Comparison of ENCODE assay signal across 10 mouse cellular contexts in genomic region chr1:73908081-73908960, GRCm38 (mm10).
DNase-seq lines count a peak whose midpoint lies in the region; ATAC-seq and TF ChIP-seq lines count a peak whose summit lies in the region.
"Had no signal": no experiment of that assay in that cellular context is flagged by ENCODE, and none has a peak within 500 bp of the region (broad histone marks: within the 10 kb centered on the region; RNA-seq: fewer than 3 reads in every experiment).

No protein-coding gene starts in this region.

- WGBS in kidney, adult 2 months, result 45% methylated on average over 13 of the region's 13 CpGs
- WGBS in kidney, embryonic 16.5 days, result 54% methylated on average over 13 of the region's 13 CpGs
- WGBS in midbrain, embryonic 14.5 days, result 64% methylated on average over 13 of the region's 13 CpGs

- no peak overlapping the region for H3K4me3 ChIP-seq in kidney, adult 2 months (ENCODE audit: insufficient read depth, low read depth, low read length)
- H3K4me3 ChIP-seq in kidney, embryonic 16.5 days (ENCODE audit: low read length), result no peak overlapping the region
- no peak overlapping the region for H3K4me3 ChIP-seq in midbrain, embryonic 14.5 days (replicated peaks; ENCODE audit: low read depth, low read length)
- H3K4me3 ChIP-seq: hindbrain, embryonic 12.5 days; limb, embryonic 15.5 days had no signal

- no peak for TF ChIP-seq CTCF in kidney, adult 2 months (conservative IDR thresholded peaks at IDR 0.05; ENCODE audit: insufficient read depth, insufficient read length, low read depth, low read length)

- no peak overlapping the region for H3K27ac ChIP-seq in kidney, adult 2 months (ENCODE audit: insufficient read depth, low read depth, low read length)
- H3K27ac ChIP-seq in kidney, embryonic 16.5 days (ENCODE audit: low read length), result no peak overlapping the region
- H3K27ac ChIP-seq in midbrain, embryonic 14.5 days (replicated peaks; ENCODE audit: low read depth, low read length), result no peak overlapping the region
- H3K27ac ChIP-seq: hindbrain, embryonic 12.5 days; limb, embryonic 15.5 days had no signal

- DNase-seq in adrenal gland, adult (ENCODE audit: inconsistent age in 2 of 2, low spot score in 1 of 2), result peak; percentile 54 to 83
- DNase-seq in adrenal gland, postnatal 25 days, result no peak
- peak; percentile 43 for DNase-seq in kidney, adult 2 months
- peak; percentile 22 for DNase-seq in urinary bladder, adult 2 months (ENCODE audit: low spot score)
- no peak for DNase-seq in urinary bladder, postnatal 14 days (ENCODE audit: low spot score)
- no peak for DNase-seq in midbrain, embryonic 14.5 days
- DNase-seq in c-Kit-positive CD71-positive TER-119-positive erythroid progenitor cells, embryonic 14.5 days (ENCODE audit: low spot score), result no peak

- peaks cover 1% of the 10 kb centered on the region; the same call in 1 of the 2 replicates for H3K36me3 ChIP-seq in kidney, adult 2 months (ENCODE audit: control insufficient read depth, insufficient read depth, low read length)
- H3K36me3 ChIP-seq in kidney, embryonic 16.5 days (ENCODE audit: insufficient read depth, low read length), result peaks cover 4% of the 10 kb centered on the region; the same call in 1 of the 2 replicates
- no peaks in the 10 kb centered on the region for H3K36me3 ChIP-seq in midbrain, embryonic 14.5 days (ENCODE audit: control insufficient read depth, insufficient read depth, low read length)
- H3K36me3 ChIP-seq: hindbrain, embryonic 12.5 days had no signal

- no peaks in the 10 kb centered on the region for H3K9me3 ChIP-seq in kidney, embryonic 16.5 days (ENCODE audit: low read length)
- no peaks in the 10 kb centered on the region for H3K9me3 ChIP-seq in midbrain, embryonic 14.5 days (ENCODE audit: control insufficient read depth, low read length)
- H3K9me3 ChIP-seq: hindbrain, embryonic 12.5 days; limb, embryonic 15.5 days had no signal

- no peak overlapping the region for H3K4me2 ChIP-seq in kidney, embryonic 16.5 days (replicated peaks; ENCODE audit: low read depth, low read length)
- no peak overlapping the region for H3K4me2 ChIP-seq in midbrain, embryonic 14.5 days (ENCODE audit: low read length)
- H3K4me2 ChIP-seq: hindbrain, embryonic 12.5 days; limb, embryonic 15.5 days had no signal

- H3K4me1 ChIP-seq in kidney, adult 2 months (ENCODE audit: control insufficient read depth, insufficient read depth, low read length), result 0 out of 2 replicates have a peak, but pooled peaks cover 3% of the 10 kb centered on the region
- no peaks in the 10 kb centered on the region; the same call in 1 of the 2 replicates for H3K4me1 ChIP-seq in kidney, embryonic 16.5 days (ENCODE audit: insufficient read depth, low read length)
- H3K4me1 ChIP-seq in midbrain, embryonic 14.5 days (ENCODE audit: control insufficient read depth, insufficient read depth, low read length), result no peaks in the 10 kb centered on the region

- H3K27me3 ChIP-seq in kidney, adult 2 months (replicated peaks; ENCODE audit: control insufficient read depth, insufficient read depth, low read length), result no peaks in the 10 kb centered on the region
- no peaks in the 10 kb centered on the region for H3K27me3 ChIP-seq in kidney, embryonic 16.5 days (ENCODE audit: insufficient read depth, low read length)
- H3K27me3 ChIP-seq in midbrain, embryonic 14.5 days (ENCODE audit: control insufficient read depth, insufficient read depth, low read length), result no peaks in the 10 kb centered on the region
- H3K27me3 ChIP-seq: hindbrain, embryonic 12.5 days; limb, embryonic 15.5 days had no signal

- no peak overlapping the region for H3K9ac ChIP-seq in kidney, embryonic 16.5 days (replicated peaks; ENCODE audit: low read length)
- H3K9ac ChIP-seq in midbrain, embryonic 14.5 days (replicated peaks; ENCODE audit: low read length), result no peak overlapping the region
- H3K9ac ChIP-seq: hindbrain, embryonic 12.5 days; limb, embryonic 15.5 days had no signal

- ATAC-seq in kidney, embryonic 16.5 days (ENCODE audit: low FRiP score, low TSS enrichment), result no peak
- no peak for ATAC-seq in midbrain, embryonic 14.5 days (ENCODE audit: low FRiP score, low TSS enrichment)

- no peak for TF ChIP-seq POLR2A in kidney, adult 2 months (IDR thresholded peaks at IDR 0.05; ENCODE audit: low read depth, low read length)

Comparison
In these comparisons a context has a peak if more than half of its experiments do, and no peak if none do; other contexts are left out.
1. DNase-seq: peak in adrenal gland, adult (2 of 2), kidney, adult 2 months (single experiment) and urinary bladder, adult 2 months (single experiment); none in adrenal gland, postnatal 25 days (single experiment), urinary bladder, postnatal 14 days (single experiment), midbrain, embryonic 14.5 days (single experiment) and c-Kit-positive CD71-positive TER-119-positive erythroid progenitor cells, embryonic 14.5 days (single experiment).